Mouse (Mus musculus) liver, embryonic 15.5 days (tissue): ENCODE measurements at regions not wholly inside any gene's neighbourhood (a gene's known extent, or its start where the extent isn't known, plus 50 kb on each side); places are given as distances from the start of the nearest gene placed in this dataset.

ENCODE experiments used
- ATAC-seq: fragments of 200-750 bp; cut with Nextera tagmentation; 2 replicates; pipeline ENCODE4 v1.8.0; 2017; ENCODE audit warnings: moderate number of reproducible peaks, mild to moderate bottlenecking, moderate library complexity; ENCODE audit not compliant: insufficient read depth
- H3K27ac ChIP-seq: fragments of 300-500 bp; sonication (generic); replicated peaks from 2 replicates; pipeline ENCODE4 v1.5.1; 2015; ENCODE audit warnings: mild to moderate bottlenecking, inconsistent platforms
- H3K27me3 ChIP-seq: fragments of 300-500 bp; sonication (generic); 2 replicates; pipeline ENCODE4 v1.6.1; 2015; ENCODE audit warnings: mild to moderate bottlenecking, inconsistent platforms
- H3K36me3 ChIP-seq: fragments of 300-500 bp; sonication (generic); replicated peaks from 2 replicates; pipeline ENCODE4 v1.6.1; 2015; ENCODE audit warnings: moderate library complexity, mild to moderate bottlenecking, inconsistent platforms
- H3K4me1 ChIP-seq: fragments of 300-500 bp; sonication (generic); replicated peaks from 2 replicates; pipeline ENCODE4 v1.6.1; 2015; ENCODE audit warnings: inconsistent platforms
- H3K4me2 ChIP-seq: fragments of 300-500 bp; sonication (generic); 2 replicates; pipeline ENCODE4 v1.6.1; 2015; ENCODE audit warnings: moderate library complexity, mild to moderate bottlenecking, inconsistent platforms
- H3K4me3 ChIP-seq: fragments of 300-500 bp; sonication (generic); replicated peaks from 2 replicates; pipeline ENCODE4 v1.5.1; 2015; ENCODE audit warnings: mild to moderate bottlenecking, inconsistent platforms
- H3K9ac ChIP-seq: fragments of 300-500 bp; sonication (generic); 2 replicates; pipeline ENCODE4 v1.6.1; 2015; ENCODE audit warnings: moderate library complexity, mild to moderate bottlenecking, inconsistent platforms
- H3K9me3 ChIP-seq: fragments of 300-500 bp; sonication (generic); replicated peaks from 2 replicates; pipeline ENCODE4 v1.6.1; 2016; ENCODE audit warnings: inconsistent platforms
- WGBS: fragments of 180-500 bp; shearing (Covaris S2); methylation state at CpG from one replicate; pipeline ENCODE4 v1.1.7; 2015; ENCODE audit warnings: mixed read lengths; ENCODE audit not compliant: insufficient replicate concordance; 5-methylcytosine and 5-hydroxymethylcytosine counted together

GRCm38 (mm10) chr2:147907341-147907740 lies 139.4 kb downstream of the Foxa2 start:
- H3K4me3 ChIP-seq: no peak overlapping the region
- H3K4me1 ChIP-seq: no peaks in the 10 kb centered on the region; the same call in 1 of the 2 replicates
- H3K36me3 ChIP-seq: no peaks in the 10 kb centered on the region
- no peak overlapping the region for H3K4me2 ChIP-seq
- no peak for ATAC-seq
- WGBS: 67% methylated on average over 6 of the region's 6 CpGs
- H3K9me3 ChIP-seq: no peaks in the 10 kb centered on the region
- no peak overlapping the region for H3K9ac ChIP-seq
- no peak overlapping the region for H3K27ac ChIP-seq
- H3K27me3 ChIP-seq: no peaks in the 10 kb centered on the region

GRCm38 (mm10) chr2:147905759-147906740 lies 140.7 kb downstream of the Foxa2 start:
- Histone ChIP-seq H3K9me3 (no peaks in the 10 kb centered on the region), H3K4me3 (no peak overlapping the region), H3K36me3 (no peaks in the 10 kb centered on the region), H3K27me3 (no peaks in the 10 kb centered on the region), H3K4me2 (no peak overlapping the region), H3K4me1 (no peaks in the 10 kb centered on the region; the same call in 1 of the 2 replicates), H3K27ac (no peak overlapping the region), H3K9ac (no peak overlapping the region)
- WGBS: 38% methylated on average over 19 of the region's 19 CpGs
- ATAC-seq: no peak; the same call in 1 of the 2 replicates

GRCm38 (mm10) chr2:147905118-147905517 lies 141.7 kb downstream of the Foxa2 start:
- Histone ChIP-seq H3K36me3 (no peaks in the 10 kb centered on the region), H3K9ac (no peak overlapping the region), H3K4me1 (no peaks in the 10 kb centered on the region; the same call in 1 of the 2 replicates), H3K4me2 (no peak overlapping the region), H3K4me3 (no peak overlapping the region), H3K27me3 (no peaks in the 10 kb centered on the region), H3K9me3 (no peaks in the 10 kb centered on the region), H3K27ac (no peak overlapping the region)
- ATAC-seq: no peak
- 39% methylated on average over 3 of the region's 3 CpGs for WGBS

- Histone ChIP-seq H3K9ac (no peak overlapping the region), H3K9me3 (no peaks in the 10 kb centered on the region), H3K4me2 (no peak overlapping the region), H3K4me1 (no peaks in the 10 kb centered on the region), H3K36me3 (no peaks in the 10 kb centered on the region), H3K27me3 (no peaks in the 10 kb centered on the region), H3K4me3 (no peak overlapping the region), H3K27ac (no peak overlapping the region)
- WGBS: 56% methylated on average over 1 of the region's 1 CpGs
- no peak for ATAC-seq
Measured at GRCm38 (mm10) chr2:147899236-147899635, 147.5 kb downstream of the Foxa2 start.

GRCm38 (mm10) chr2:147895691-147896090 lies 151.1 kb downstream of the Foxa2 start:
- Histone ChIP-seq H3K9ac (no peak overlapping the region), H3K36me3 (no peaks in the 10 kb centered on the region), H3K27ac (no peak overlapping the region), H3K9me3 (no peaks in the 10 kb centered on the region), H3K27me3 (no peaks in the 10 kb centered on the region), H3K4me2 (no peak overlapping the region), H3K4me1 (no peaks in the 10 kb centered on the region), H3K4me3 (no peak overlapping the region)
- WGBS: 0% methylated on average over 1 of the region's 1 CpGs
- no peak for ATAC-seq

GRCm38 (mm10) chr2:147894213-147894612 lies 152.6 kb downstream of the Foxa2 start:
- ATAC-seq: no peak
- H3K4me3 ChIP-seq: no peak overlapping the region
- H3K9ac ChIP-seq: no peak overlapping the region
- no peaks in the 10 kb centered on the region for H3K4me1 ChIP-seq
- H3K36me3 ChIP-seq: no peaks in the 10 kb centered on the region
- no peak overlapping the region for H3K27ac ChIP-seq
- no peak overlapping the region for H3K4me2 ChIP-seq
- no peaks in the 10 kb centered on the region for H3K27me3 ChIP-seq
- WGBS: 46% methylated on average over 1 of the region's 1 CpGs
- no peaks in the 10 kb centered on the region for H3K9me3 ChIP-seq

- Histone ChIP-seq H3K27ac (no peak overlapping the region), H3K9ac (no peak overlapping the region), H3K36me3 (no peaks in the 10 kb centered on the region), H3K27me3 (no peaks in the 10 kb centered on the region), H3K4me1 (no peaks in the 10 kb centered on the region), H3K9me3 (no peaks in the 10 kb centered on the region), H3K4me2 (no peak overlapping the region), H3K4me3 (no peak overlapping the region)
- no peak for ATAC-seq
- 40% methylated on average over 6 of the region's 6 CpGs for WGBS
Measured at GRCm38 (mm10) chr2:147886191-147886590, 160.6 kb downstream of the Foxa2 start.

- no peaks in the 10 kb centered on the region for H3K9me3 ChIP-seq
- H3K9ac ChIP-seq: no peak overlapping the region
- no peak overlapping the region for H3K27ac ChIP-seq
- ATAC-seq: no peak
- 30% methylated on average over 13 of the region's 13 CpGs for WGBS
- H3K4me1 ChIP-seq: no peaks in the 10 kb centered on the region; the same call in 1 of the 2 replicates
- no peaks in the 10 kb centered on the region for H3K36me3 ChIP-seq
- no peaks in the 10 kb centered on the region for H3K27me3 ChIP-seq
- H3K4me2 ChIP-seq: no peak overlapping the region
- H3K4me3 ChIP-seq: no peak overlapping the region
Measured at GRCm38 (mm10) chr2:147877907-147878306, 168.9 kb downstream of the Foxa2 start.

- H3K36me3 ChIP-seq: no peaks in the 10 kb centered on the region
- H3K27ac ChIP-seq: no peak overlapping the region
- no peak overlapping the region for H3K4me3 ChIP-seq
- H3K4me1 ChIP-seq: no peaks in the 10 kb centered on the region; the same call in 1 of the 2 replicates
- no peaks in the 10 kb centered on the region for H3K9me3 ChIP-seq
- H3K9ac ChIP-seq: no peak overlapping the region
- no peak for ATAC-seq
- WGBS: 10% methylated on average over 4 of the region's 4 CpGs
- H3K27me3 ChIP-seq: no peaks in the 10 kb centered on the region
- peak overlapping the region; percentile 46; the same call in 1 of the 2 replicates for H3K4me2 ChIP-seq
Measured at GRCm38 (mm10) chr2:147877543-147877904, 169.2 kb downstream of the Foxa2 start.

- Histone ChIP-seq H3K9ac (no peak overlapping the region), H3K4me2 (peak overlapping the region; percentile 46), H3K9me3 (no peaks in the 10 kb centered on the region), H3K36me3 (no peaks in the 10 kb centered on the region), H3K4me3 (peak overlapping the region; percentile 27), H3K27me3 (no peaks in the 10 kb centered on the region), H3K27ac (no peak overlapping the region), H3K4me1 (no peaks in the 10 kb centered on the region; the same call in 1 of the 2 replicates)
- WGBS: 16% methylated on average over 19 of the region's 19 CpGs
- no peak for ATAC-seq
Measured at GRCm38 (mm10) chr2:147876708-147877542, 169.8 kb downstream of the Foxa2 start.

- Histone ChIP-seq H3K27ac (no peak overlapping the region), H3K27me3 (no peaks in the 10 kb centered on the region), H3K36me3 (no peaks in the 10 kb centered on the region), H3K9ac (no peak overlapping the region), H3K4me3 (no peak overlapping the region), H3K4me1 (no peaks in the 10 kb centered on the region; the same call in 1 of the 2 replicates), H3K9me3 (no peaks in the 10 kb centered on the region), H3K4me2 (no peak overlapping the region)
- WGBS: 65% methylated on average over 3 of the region's 3 CpGs
- no peak for ATAC-seq
Measured at GRCm38 (mm10) chr2:147872972-147873371, 173.8 kb downstream of the Foxa2 start.
